In the genomic region with DNA sequence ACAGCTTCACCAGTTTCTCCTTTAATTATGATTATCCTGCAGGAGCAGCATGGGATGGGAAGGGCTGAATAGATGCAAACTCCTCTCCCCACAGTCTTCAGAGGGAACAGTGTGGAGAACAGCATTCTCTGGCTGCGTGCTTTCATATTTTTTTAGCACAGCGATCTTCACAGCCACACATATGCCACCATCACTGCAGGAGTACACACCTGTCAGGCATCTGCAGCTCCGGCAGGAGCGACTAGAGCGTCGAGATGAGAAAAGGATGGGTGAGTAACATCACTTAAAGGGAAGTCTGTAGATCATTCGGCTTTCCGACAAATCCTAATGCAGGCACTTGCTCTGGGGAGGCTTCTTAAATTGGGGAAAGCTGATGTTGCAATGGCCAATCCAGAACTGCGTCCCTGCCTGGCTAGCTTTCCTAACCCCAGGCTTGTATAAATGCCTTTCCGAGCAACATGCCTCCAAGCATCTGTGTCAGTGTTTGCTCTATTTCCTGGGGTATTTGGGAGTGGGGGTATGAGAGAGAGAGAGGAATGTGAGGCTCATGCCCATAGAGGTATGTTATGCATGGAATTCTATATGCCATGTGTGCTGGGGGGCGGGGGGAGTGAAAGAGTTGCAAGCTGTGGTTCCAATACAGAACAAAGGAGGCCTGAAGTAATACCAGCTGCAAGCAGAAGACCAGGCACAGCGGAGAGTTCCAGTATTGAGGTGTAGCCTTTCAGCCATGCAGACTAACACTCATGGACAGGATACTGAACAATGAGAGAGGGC, we compare ENCODE assay signal across 12 mouse cellular contexts.
DNase-seq lines count a peak whose midpoint lies in the region; ATAC-seq and TF ChIP-seq lines count a peak whose summit lies in the region.
"Had no signal": no experiment of that assay in that cellular context is flagged by ENCODE, and none has a peak within 500 bp of the region (broad histone marks: within the 10 kb centered on the region; RNA-seq: fewer than 3 reads in every experiment).

No protein-coding gene starts in this region.

- peak; percentile 67 for DNase-seq in NIH3T3 (ENCODE audit: low read depth)
- DNase-seq in limb, embryonic 10.5 days (ENCODE audit: low spot score): peak; percentile 52
- no peak for DNase-seq in urinary bladder, adult 18-20 months (ENCODE audit: low spot score in 2 of 2)
- DNase-seq in thymus, postnatal 10 days (ENCODE audit: low spot score in 2 of 2): no peak
- DNase-seq: adrenal gland, postnatal 25 days; kidney, adult 11 months; left cerebral cortex, postnatal 4 days; lung, postnatal 10 days; right cerebral cortex, adult 18-20 months had no signal

- 72% methylated on average over 12 of the region's 12 CpGs for WGBS in hindbrain, embryonic 12.5 days
- 69% methylated on average over 12 of the region's 12 CpGs for WGBS in hindbrain, embryonic 16.5 days
- 66% methylated on average over 12 of the region's 12 CpGs for WGBS in limb, embryonic 10.5 days

- no peaks in the 10 kb centered on the region for H3K9me3 ChIP-seq in hindbrain, embryonic 12.5 days (replicated peaks)
- H3K9me3 ChIP-seq in hindbrain, embryonic 16.5 days (ENCODE audit: control insufficient read depth, low read length): no peaks in the 10 kb centered on the region
- H3K9me3 ChIP-seq in limb, embryonic 10.5 days (replicated peaks): no peaks in the 10 kb centered on the region

- H3K4me3 ChIP-seq in hindbrain, embryonic 12.5 days: no peak overlapping the region
- no peak overlapping the region for H3K4me3 ChIP-seq in hindbrain, embryonic 16.5 days (ENCODE audit: low read length)
- H3K4me3 ChIP-seq in C2C12 (ENCODE audit: insufficient read depth, poor library complexity, severe bottlenecking): no peak overlapping the region
- H3K4me3 ChIP-seq in limb, embryonic 10.5 days: peak overlapping the region; percentile 23; the same call in 1 of the 2 replicates

- peaks cover 84% of the 10 kb centered on the region for H3K79me2 ChIP-seq in C2C12 (ENCODE audit: control insufficient read depth, insufficient read depth)

- H3ac ChIP-seq in C2C12 (ENCODE audit: control insufficient read depth, insufficient read length, low read depth): peak overlapping the region; percentile 9

- H3K27me3 ChIP-seq in hindbrain, embryonic 12.5 days: no peaks in the 10 kb centered on the region
- H3K27me3 ChIP-seq in hindbrain, embryonic 16.5 days (replicated peaks; ENCODE audit: control insufficient read depth, insufficient read depth, low read length): no peaks in the 10 kb centered on the region
- no peaks in the 10 kb centered on the region for H3K27me3 ChIP-seq in C2C12 (ENCODE audit: control insufficient read depth, insufficient read depth, insufficient read length)
- no peaks in the 10 kb centered on the region for H3K27me3 ChIP-seq in limb, embryonic 10.5 days (ENCODE audit: low read depth, poor library complexity, severe bottlenecking)

- TF ChIP-seq CTCF in C2C12 (IDR thresholded peaks at IDR 0.05; ENCODE audit: control insufficient read depth, insufficient read depth, insufficient read length): no peak

- no peaks in the 10 kb centered on the region for H3K36me3 ChIP-seq in hindbrain, embryonic 12.5 days
- H3K36me3 ChIP-seq in hindbrain, embryonic 16.5 days (ENCODE audit: control insufficient read depth, insufficient read depth, low read length): no peaks in the 10 kb centered on the region
- H3K36me3 ChIP-seq in C2C12 (ENCODE audit: control insufficient read depth, insufficient read depth): no peaks in the 10 kb centered on the region
- 0 out of 2 replicates have a peak, but pooled peaks cover 3% of the 10 kb centered on the region for H3K36me3 ChIP-seq in limb, embryonic 10.5 days

- H3K79me3 ChIP-seq in C2C12 (ENCODE audit: low read depth): peaks cover 19% of the 10 kb centered on the region

- peak overlapping the region; percentile 2; the same call in 1 of the 2 replicates for H3K27ac ChIP-seq in hindbrain, embryonic 12.5 days
- no peak overlapping the region for H3K27ac ChIP-seq in hindbrain, embryonic 16.5 days (ENCODE audit: low read depth, low read length)
- H3K27ac ChIP-seq in limb, embryonic 10.5 days: peak overlapping the region; percentile 86

- H3K9ac ChIP-seq in hindbrain, embryonic 12.5 days: no peak overlapping the region
- H3K9ac ChIP-seq in hindbrain, embryonic 16.5 days (ENCODE audit: low read depth, low read length): no peak overlapping the region

- ATAC-seq in hindbrain, embryonic 12.5 days (ENCODE audit: low FRiP score): no peak
- ATAC-seq in hindbrain, embryonic 16.5 days: no peak

- peaks cover 31% of the 10 kb centered on the region for H3K4me1 ChIP-seq in hindbrain, embryonic 12.5 days
- peaks cover 5% of the 10 kb centered on the region for H3K4me1 ChIP-seq in hindbrain, embryonic 16.5 days (ENCODE audit: control insufficient read depth, insufficient read depth, low read depth, low read length)
- peaks cover 86% of the 10 kb centered on the region for H3K4me1 ChIP-seq in limb, embryonic 10.5 days

- H3K4me2 ChIP-seq in hindbrain, embryonic 12.5 days (replicated peaks): no peak overlapping the region
- no peak overlapping the region for H3K4me2 ChIP-seq in hindbrain, embryonic 16.5 days (ENCODE audit: low read length)

TF ChIP-seq in C2C12, 6 proteins besides CTCF, POLR2A, EP300 and RAD21:
- no peak for TF ChIP-seq MAX (IDR thresholded peaks at IDR 0.05)

Comparison
In these comparisons a context has a peak if more than half of its experiments do, and no peak if none do; other contexts are left out.
1. DNase-seq: peak in NIH3T3 (single experiment) and limb, embryonic 10.5 days (single experiment); none in urinary bladder, adult 18-20 months (0 of 2) and thymus, postnatal 10 days (0 of 2).